Mouse (Mus musculus) MEL (cell line): ENCODE data around the gene Zfp462. TPM values are rescaled to one million over a fixed set of nuclear protein-coding genes. Genes with fewer than 3 reads are reported as not detected.

Experiments
- DNase-seq: peaks from one replicate; pipeline ENCODE4 v3.0.0; 2011; ENCODE audit warnings: low read depth, low spot score
- H3K27ac ChIP-seq: 2 replicates; pipeline ENCODE4 v1.5.1; 2012; ENCODE audit warnings: low read depth, mild to moderate bottlenecking, control low read depth, low read length, moderate library complexity; ENCODE audit not compliant: control insufficient read depth
- H3K27me3 ChIP-seq, 2 experiments: fragments of 150-350 bp in 1 of 2; sonication (generic) in 1 of 2; 2 replicates each; pipeline ENCODE4 v1.6.1; 2012; ENCODE audit warnings: low read length in 2 of 2, mild to moderate bottlenecking in 2 of 2, improper control_type of control experiment in 1 of 2, moderate library complexity in 1 of 2; ENCODE audit not compliant: insufficient read depth in 2 of 2, control insufficient read depth in 1 of 2
- H3K36me3 ChIP-seq, 2 experiments: 2 replicates each; pipeline ENCODE4 v1.6.1; 2012 to 2014; ENCODE audit warnings: low read length in 2 of 2, improper control_type of control experiment in 1 of 2, inconsistent platforms in 1 of 2, mild to moderate bottlenecking in 1 of 2; ENCODE audit not compliant: insufficient read depth in 2 of 2, control insufficient read depth in 1 of 2
- H3K4me1 ChIP-seq, 2 experiments: fragments of 150-350 bp in 1 of 2; sonication (generic) in 1 of 2; 2 replicates each; pipeline ENCODE4 v1.6.1; 2012; ENCODE audit warnings: low read length in 2 of 2, improper control_type of control experiment in 1 of 2, mild to moderate bottlenecking in 1 of 2; ENCODE audit not compliant: insufficient read depth in 2 of 2, control insufficient read depth in 1 of 2
- H3K4me3 ChIP-seq, 2 experiments: fragments of 150-350 bp in 1 of 2; sonication (generic) in 1 of 2; 2 replicates each; pipeline ENCODE4 v1.5.1; 2012; ENCODE audit warnings: low read depth in 2 of 2, low read length in 2 of 2, mild to moderate bottlenecking in 2 of 2, moderate library complexity in 2 of 2, control low read depth in 1 of 2, improper control_type of control experiment in 1 of 2; ENCODE audit not compliant: control insufficient read depth in 1 of 2, insufficient read depth in 1 of 2
- H3K79me2 ChIP-seq: 2 replicates; pipeline ENCODE4 v1.6.1; 2012; ENCODE audit warnings: mild to moderate bottlenecking, low read length, moderate library complexity; ENCODE audit not compliant: control insufficient read depth, poor library complexity, insufficient read depth
- H3K9ac ChIP-seq: 2 replicates; pipeline ENCODE4 v1.6.1; 2012; ENCODE audit warnings: low read depth, mild to moderate bottlenecking, control low read depth, low read length, moderate library complexity; ENCODE audit not compliant: control insufficient read depth, poor library complexity, severe bottlenecking
- H3K9me3 ChIP-seq: fragments of 150-350 bp; sonication (generic); replicated peaks from 2 replicates; pipeline ENCODE4 v1.6.1; 2012; ENCODE audit warnings: mild to moderate bottlenecking, low read length, improper control_type of control experiment, moderate library complexity; ENCODE audit not compliant: insufficient read depth
- BHLHE40 ChIP-seq: IDR thresholded peaks from 2 replicates; pipeline ENCODE4 v1.6.1; 2012; ENCODE audit warnings: low read depth, mild to moderate bottlenecking, inconsistent platforms, low read length, improper control_type of control experiment, borderline replicate concordance
- CHD1 ChIP-seq: IDR thresholded peaks from 2 replicates; pipeline ENCODE4 v1.6.1; 2012; ENCODE audit warnings: low read depth, mild to moderate bottlenecking, inconsistent platforms, low read length, improper control_type of control experiment
- CHD2 ChIP-seq: IDR thresholded peaks from 2 replicates; pipeline ENCODE4 v1.6.1; 2011; ENCODE audit warnings: low read length, improper control_type of control experiment
- EP300 ChIP-seq, 2 experiments: IDR thresholded peaks; 2 replicates each; pipeline ENCODE4 v1.6.1; 2011; ENCODE audit warnings: improper control_type of control experiment in 2 of 2, low read length in 2 of 2, low read depth in 1 of 2, mild to moderate bottlenecking in 1 of 2
- GABPA ChIP-seq: IDR thresholded peaks from 2 replicates; pipeline ENCODE4 v1.6.1; 2012; ENCODE audit warnings: low read depth, mild to moderate bottlenecking, inconsistent platforms, low read length, improper control_type of control experiment, moderate library complexity
- MAZ ChIP-seq: IDR thresholded peaks from 2 replicates; pipeline ENCODE4 v1.6.1; 2012; ENCODE audit warnings: low read depth, mild to moderate bottlenecking, inconsistent platforms, low read length, improper control_type of control experiment
- MYB ChIP-seq: IDR thresholded peaks from 2 replicates; pipeline ENCODE4 v1.6.1; 2011; ENCODE audit warnings: mild to moderate bottlenecking, low read depth, low read length, improper control_type of control experiment
- NELFE ChIP-seq: IDR thresholded peaks from 2 replicates; pipeline ENCODE4 v1.6.1; 2011; ENCODE audit warnings: low read depth, low read length, improper control_type of control experiment
- NRF1 ChIP-seq: IDR thresholded peaks from 2 replicates; pipeline ENCODE4 v1.6.1; 2014; ENCODE audit warnings: low read depth, mild to moderate bottlenecking, inconsistent platforms, low read length, improper control_type of control experiment, moderate library complexity; ENCODE audit not compliant: poor library complexity, insufficient read depth, severe bottlenecking
- SIN3A ChIP-seq: IDR thresholded peaks from 2 replicates; pipeline ENCODE4 v1.6.1; 2012; ENCODE audit warnings: low read length, improper control_type of control experiment, inconsistent platforms
- SMC3 ChIP-seq: IDR thresholded peaks from 2 replicates; pipeline ENCODE4 v1.6.1; 2011; ENCODE audit warnings: low read depth, low read length, improper control_type of control experiment
- UBTF ChIP-seq: IDR thresholded peaks from 2 replicates; pipeline ENCODE4 v1.6.1; 2012; ENCODE audit warnings: low read depth, mild to moderate bottlenecking, inconsistent platforms, low read length, improper control_type of control experiment, moderate library complexity, borderline replicate concordance; ENCODE audit not compliant: insufficient read depth
- USF1 ChIP-seq: IDR thresholded peaks from 2 replicates; pipeline ENCODE4 v1.6.1; 2014; ENCODE audit warnings: low read depth, mild to moderate bottlenecking, inconsistent platforms, low read length, improper control_type of control experiment, moderate library complexity
- ZKSCAN1 ChIP-seq: IDR thresholded peaks from 2 replicates; pipeline ENCODE4 v1.6.1; 2012; ENCODE audit warnings: low read depth, mild to moderate bottlenecking, inconsistent platforms, low read length, improper control_type of control experiment, moderate library complexity
- ZNF384 ChIP-seq: IDR thresholded peaks from 2 replicates; pipeline ENCODE4 v1.6.1; 2012; ENCODE audit warnings: low read depth, mild to moderate bottlenecking, inconsistent platforms, low read length, improper control_type of control experiment
- polyA plus RNA-seq, 2 experiments: library from polyadenylated mRNA; stranded (reverse) in 1 of 2; unstranded in 1 of 2; fragments of >175 nt in 1 of 2; fragments of >200 nt in 1 of 2; gene quantifications; 2 replicates each; pipeline versions ENCODE4 v1.2.1 to v1.2.4; 2012; ENCODE audit warnings: low replicate concordance in 2 of 2, low read depth in 1 of 2; ENCODE audit not compliant: insufficient read length in 2 of 2, insufficient read depth in 1 of 2, missing spikeins in 1 of 2
- total RNA-seq: library from RNA; depleted of rRNA; stranded (reverse); fragments of 300-350 nt; gene quantifications from 2 replicates; pipeline ENCODE4 v1.2.3, GENCODE M21; 2012

Zfp462 gene
- total and polyA plus RNA-seq, 3 experiments: not detected

DNA sequence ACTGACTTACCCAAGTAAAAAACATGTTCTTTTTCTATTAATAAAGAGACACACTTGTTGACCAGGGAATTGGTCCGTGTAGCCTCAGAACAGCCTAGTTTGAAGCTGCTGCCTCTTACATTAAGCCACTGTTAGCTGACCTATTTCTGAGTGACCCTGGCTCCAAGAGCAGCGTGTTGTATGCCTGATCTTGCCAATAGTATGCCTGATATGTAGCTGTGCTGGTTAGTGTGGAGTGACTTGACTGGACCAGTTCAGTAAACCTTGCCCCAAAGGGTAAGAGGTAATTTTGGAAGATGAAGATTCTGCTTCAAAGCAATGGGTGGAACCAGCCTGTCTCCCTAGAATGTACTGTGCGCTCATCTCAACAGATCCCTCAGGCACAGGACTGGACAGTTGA, 26.5 kb downstream of the Zfp462 start:
- no peak overlapping the region for H3K4me3 ChIP-seq
- H3K4me1 ChIP-seq: no peaks in the 10 kb centered on the region
- H3K79me2 ChIP-seq: no peaks in the 10 kb centered on the region
- no peaks in the 10 kb centered on the region for H3K36me3 ChIP-seq
- H3K9me3 ChIP-seq: no peaks in the 10 kb centered on the region
- TF ChIP-seq MYB (no peak), SMC3 (no peak), BHLHE40 (no peak), CHD2 (no peak), EP300 (IDR thresholded peaks at IDR 0.05; ENCODE audit: low read depth in 1 of 2, low read length in 2 of 2) (no peak), ZNF384 (no peak), USF1 (no peak), ZKSCAN1 (no peak), UBTF (no peak), GABPA (no peak), NELFE (no peak), MAZ (no peak), CHD1 (no peak), NRF1 (no peak), SIN3A (no peak)
- no peak overlapping the region for H3K27ac ChIP-seq
- no peak overlapping the region for H3K9ac ChIP-seq
- no peak for DNase-seq
- H3K27me3 ChIP-seq: no peaks in the 10 kb centered on the region

DNA sequence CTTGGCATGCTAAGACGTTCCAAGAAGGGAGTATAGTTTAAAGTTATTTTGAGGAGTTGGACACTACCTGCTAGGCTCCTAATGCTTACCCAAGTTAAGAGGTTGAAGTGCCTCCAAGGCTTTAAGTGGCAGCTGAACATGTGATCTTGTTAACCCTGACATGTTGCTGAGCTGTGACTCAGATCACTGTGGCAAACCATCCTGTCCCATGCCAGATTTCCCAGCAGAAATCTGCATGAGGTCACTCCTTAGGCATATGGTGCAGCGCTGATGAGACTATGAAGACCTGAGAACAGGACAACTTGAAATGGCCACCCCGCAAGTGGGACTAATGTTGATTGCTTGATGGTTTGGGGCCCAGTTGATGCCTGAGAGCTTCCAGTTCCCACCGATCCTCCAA, 27.2 kb downstream of the Zfp462 start:
- no peaks in the 10 kb centered on the region for H3K4me1 ChIP-seq
- H3K4me3 ChIP-seq: no peak overlapping the region
- no peak for TF ChIP-seq MAZ
- no peak for TF ChIP-seq SMC3
- no peaks in the 10 kb centered on the region for H3K27me3 ChIP-seq
- no peak for DNase-seq
- no peaks in the 10 kb centered on the region for H3K36me3 ChIP-seq
- H3K79me2 ChIP-seq: no peaks in the 10 kb centered on the region
- H3K27ac ChIP-seq: no peak overlapping the region
- no peak overlapping the region for H3K9ac ChIP-seq
- H3K9me3 ChIP-seq: no peaks in the 10 kb centered on the region
